Mouse (Mus musculus) embryo, embryonic 9.5 days (tissue): ENCODE measurements around the gene Myof.
A peak's percentile ranks its signal among the peaks of the same experiment; 100 is the strongest.

Source experiments
- DNase-seq: peaks from one replicate; pipeline ENCODE4 v3.0.0-alpha.2; 2017; ENCODE audit errors: extremely low spot score

Myof gene

DNA sequence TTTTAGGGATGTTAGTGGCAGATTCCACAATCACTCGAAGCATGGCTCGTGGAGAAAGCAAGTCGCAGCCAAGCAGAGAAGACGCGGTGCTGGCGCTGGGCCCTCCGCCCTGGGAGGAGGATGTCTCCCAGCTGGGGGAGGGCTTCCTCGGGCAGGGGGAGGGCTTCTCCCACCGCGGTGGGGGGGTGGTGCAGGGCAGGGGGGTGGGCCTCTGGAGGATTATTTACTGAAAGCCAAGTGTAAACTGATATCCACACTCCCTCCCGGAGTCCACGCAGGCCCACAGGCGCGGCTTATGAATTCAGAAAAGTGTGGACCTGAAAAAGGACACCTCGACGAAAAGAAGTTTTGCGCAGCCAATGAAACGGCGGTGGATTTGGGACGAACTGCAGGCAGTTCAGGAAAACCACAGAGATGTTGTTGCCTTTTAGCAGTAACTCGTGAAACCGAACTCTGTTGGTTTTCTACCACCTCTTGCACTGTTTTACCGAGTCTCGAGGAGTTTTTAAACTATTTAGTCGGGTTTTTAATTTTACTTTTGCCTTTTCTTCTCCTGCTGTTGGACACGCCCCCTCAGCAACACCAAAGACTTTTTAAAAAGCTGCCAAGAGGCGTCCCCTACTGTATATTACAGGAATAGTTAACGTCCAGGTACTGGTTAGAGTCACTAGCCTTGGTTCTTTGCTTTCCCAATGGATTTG lies at the start of gene Myof:
Gene Myof (minus strand): TSS at position 297 of the 701 bp plus-strand sequence.
- DNase-seq, result peak; percentile 64

DNA sequence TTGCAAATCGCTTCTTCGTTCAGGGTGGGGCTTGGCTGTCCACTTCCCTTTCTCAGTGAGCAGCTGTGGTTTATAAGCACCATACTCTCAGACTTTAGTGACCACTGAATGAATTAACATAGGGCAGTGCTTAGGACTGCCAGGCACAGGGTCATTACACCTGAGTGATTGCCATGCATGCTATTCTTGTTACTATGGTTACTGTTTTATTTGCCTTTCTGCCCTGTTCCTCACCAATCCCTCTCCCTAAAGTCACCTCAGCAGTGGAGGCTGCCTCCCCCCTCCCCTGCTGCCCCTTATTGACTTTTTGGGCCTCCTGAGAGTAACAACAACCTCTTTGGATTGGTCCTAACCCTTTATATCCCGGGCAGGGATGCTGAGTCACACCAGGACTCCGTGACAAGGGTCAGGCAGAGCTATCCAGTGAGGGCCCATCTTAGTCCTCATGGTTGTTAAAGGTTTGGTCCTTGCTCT lies 48.2 kb upstream of the Myof start:
- peak; percentile 8 for DNase-seq

GRCm38 (mm10) chr19:38089358-38089757 lies 46.0 kb upstream of the Myof start:
- DNase-seq, result no peak

GRCm38 (mm10) chr19:38086948-38087551 lies 43.7 kb upstream of the Myof start:
- peak; percentile 14 for DNase-seq

GRCm38 (mm10) chr19:38085841-38086240 lies 42.5 kb upstream of the Myof start:
- no peak for DNase-seq

DNA sequence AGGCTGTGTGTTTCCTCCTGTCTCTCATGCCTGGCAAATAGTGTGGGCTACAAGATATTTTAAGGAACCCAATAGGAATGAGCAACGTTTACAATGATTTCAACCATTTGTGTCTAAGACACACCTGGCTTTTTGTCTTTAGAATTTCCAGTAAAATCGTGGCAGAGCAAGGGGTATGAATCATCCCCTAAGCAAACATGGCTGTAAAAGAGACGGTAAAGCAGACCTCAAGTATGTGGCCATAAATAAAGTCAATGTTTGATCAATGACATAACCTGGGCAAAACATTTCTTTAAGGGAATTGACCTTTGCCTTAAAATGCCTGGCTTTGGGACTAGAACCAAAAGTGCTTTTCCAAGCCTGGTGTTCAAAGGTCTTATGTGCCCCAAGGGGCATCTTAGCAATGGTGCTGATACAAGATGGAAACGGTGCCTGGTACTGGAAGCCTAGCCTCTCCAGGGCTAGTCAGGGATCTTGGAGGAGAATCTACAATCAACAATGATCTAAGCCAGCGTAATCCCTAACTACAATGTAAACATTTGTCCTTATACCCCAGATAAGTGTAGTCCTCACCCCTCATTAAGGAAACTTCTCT lies 39.7 kb upstream of the Myof start:
- DNase-seq, result no peak

GRCm38 (mm10) chr19:38081361-38081760 lies 38.0 kb upstream of the Myof start:
- no peak for DNase-seq

DNA sequence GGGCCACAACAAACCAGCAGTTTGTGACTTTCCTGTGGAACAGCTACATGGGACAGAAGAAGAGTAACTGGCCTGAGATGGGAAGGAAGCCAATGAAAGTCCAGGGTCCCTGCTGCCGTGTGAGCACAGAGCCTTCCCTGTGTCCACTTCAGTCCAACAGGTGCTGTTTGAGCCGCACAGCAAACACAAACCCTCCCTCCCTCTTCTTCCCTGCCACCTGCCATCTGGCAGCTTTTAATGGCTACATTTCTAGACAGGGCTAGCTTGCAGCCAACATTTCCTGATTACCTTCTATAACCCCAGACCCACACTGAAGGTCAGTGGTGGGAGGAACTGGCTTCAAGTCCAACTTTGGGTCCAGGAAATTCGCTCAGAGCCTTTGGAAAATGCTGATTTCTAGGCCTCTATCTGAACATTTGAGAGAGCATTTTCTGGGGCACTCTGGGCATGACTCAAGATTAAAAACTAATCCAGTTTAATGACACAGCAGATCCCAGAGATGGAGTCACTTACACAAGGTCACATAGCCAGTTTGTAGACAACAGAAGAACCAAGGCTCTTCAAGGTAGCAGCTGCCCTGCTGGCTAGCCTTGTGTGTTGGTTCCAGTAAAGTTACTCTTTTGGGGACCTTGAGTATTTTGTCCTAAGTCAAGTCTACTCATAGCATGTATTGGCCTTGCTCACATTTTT lies 34.6 kb upstream of the Myof start:
- no peak for DNase-seq

DNA sequence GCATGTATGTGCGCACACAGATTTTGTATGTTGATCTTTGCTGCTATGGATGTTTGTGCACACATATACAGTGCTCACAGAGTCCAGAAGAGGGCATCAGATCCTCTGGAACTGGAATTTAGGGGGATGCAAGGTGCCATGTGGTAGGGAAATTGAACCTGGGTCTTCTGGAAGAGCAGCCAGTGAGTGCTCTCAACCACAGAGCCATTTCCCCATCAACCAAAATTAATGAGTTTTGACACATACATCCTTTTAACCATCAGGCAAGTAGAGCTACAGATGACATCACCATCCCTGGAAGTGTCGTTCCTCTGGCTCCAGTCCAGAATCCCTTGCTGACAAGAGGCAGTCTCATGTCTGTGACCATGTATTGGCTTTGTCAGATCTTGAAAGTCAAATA lies 32.9 kb upstream of the Myof start:
- DNase-seq, result peak; percentile 8

GRCm38 (mm10) chr19:38075051-38075450 lies 31.7 kb upstream of the Myof start:
- no peak for DNase-seq

DNA sequence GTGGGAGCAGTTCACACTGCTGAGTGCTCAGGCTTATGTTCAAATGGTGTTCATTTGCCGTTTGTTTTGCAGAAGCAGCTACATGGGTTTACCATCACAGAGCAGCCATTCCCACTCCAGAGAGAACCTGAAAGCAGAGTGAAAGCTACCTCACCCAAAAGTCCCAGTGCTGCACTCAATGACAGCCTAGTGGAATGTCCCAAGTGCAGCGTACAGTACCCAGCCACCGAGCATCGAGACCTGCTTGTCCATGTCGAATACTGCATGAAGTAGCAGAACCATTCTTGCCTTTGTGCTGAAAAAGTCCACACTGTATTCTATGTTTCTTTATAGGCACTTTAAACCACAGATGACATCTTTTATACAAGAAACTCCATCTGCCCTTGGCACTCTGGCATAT lies 29.8 kb upstream of the Myof start:
- DNase-seq, result no peak

GRCm38 (mm10) chr19:38064051-38064450 lies 20.7 kb upstream of the Myof start:
- DNase-seq, result no peak

GRCm38 (mm10) chr19:38063201-38063600 lies 19.8 kb upstream of the Myof start:
- DNase-seq, result no peak

DNA sequence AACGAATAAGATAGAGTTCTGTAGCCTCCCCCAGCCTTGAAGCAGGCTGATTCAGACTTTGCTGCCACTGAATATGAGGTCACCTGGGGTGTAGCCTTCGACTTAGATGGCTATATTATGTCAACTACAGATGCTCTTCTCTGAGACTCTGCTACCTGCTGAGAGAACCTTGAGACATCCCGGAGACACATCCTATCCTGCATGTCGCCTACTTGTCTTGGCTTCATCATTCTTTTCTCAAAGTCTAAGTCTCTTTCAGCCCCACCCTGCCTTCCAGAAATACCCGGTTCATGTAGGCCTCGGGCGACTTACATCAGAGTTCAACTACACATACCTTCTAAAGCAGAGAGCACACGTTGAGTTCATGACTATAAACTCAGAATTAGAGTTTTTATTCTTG lies 13.6 kb upstream of the Myof start:
- no peak for DNase-seq

- DNase-seq, result no peak
Measured at GRCm38 (mm10) chr19:38056276-38056675, 12.9 kb upstream of the Myof start.

GRCm38 (mm10) chr19:38055798-38056197 lies 12.4 kb upstream of the Myof start:
- DNase-seq, result no peak

GRCm38 (mm10) chr19:38054720-38055192 lies 11.4 kb upstream of the Myof start, which contains the start of gene Cep55:
Gene Cep55 (plus strand): TSS chr19:38055011.
- peak; percentile 100 for DNase-seq

GRCm38 (mm10) chr19:38054149-38054719 lies 10.9 kb upstream of the Myof start:
- DNase-seq, result no peak

DNA sequence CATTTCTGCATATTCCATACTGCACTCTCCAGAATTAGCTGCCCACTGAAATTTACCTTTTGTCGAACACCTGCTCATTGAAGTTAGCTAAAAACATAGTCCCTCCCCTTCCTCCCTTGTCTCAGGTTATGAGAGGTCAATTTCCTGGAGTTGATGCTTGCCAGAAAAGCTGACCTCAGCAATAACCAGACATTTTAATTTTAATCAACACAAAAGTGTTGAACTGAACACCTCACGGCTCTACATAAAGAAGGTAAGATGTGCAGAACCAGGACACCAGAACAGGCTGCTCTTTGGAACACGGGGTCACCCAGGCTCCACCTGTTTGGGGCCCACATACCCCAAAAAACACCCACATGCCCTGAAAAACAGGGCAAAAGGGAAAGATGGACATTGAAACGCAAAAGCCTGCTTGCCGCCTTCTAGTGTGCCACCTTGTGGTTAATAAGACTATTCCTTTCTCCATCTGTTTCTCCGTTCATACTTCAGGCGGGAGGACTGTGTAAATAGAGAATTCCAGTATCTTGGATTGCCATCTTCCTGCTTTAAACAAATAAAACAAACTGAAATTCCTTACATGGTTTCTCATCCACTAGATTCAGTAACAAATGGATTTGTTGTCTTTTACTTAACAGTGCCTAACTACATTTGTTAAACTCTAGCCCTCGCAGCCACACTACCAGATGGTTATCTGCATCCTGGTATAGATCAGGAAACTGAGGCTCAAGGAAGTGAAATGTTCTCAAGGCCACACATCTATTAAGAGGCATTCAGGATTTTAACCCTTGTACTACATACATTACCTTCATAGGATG lies 10.1 kb upstream of the Myof start:
- peak; percentile 40 for DNase-seq

DNA sequence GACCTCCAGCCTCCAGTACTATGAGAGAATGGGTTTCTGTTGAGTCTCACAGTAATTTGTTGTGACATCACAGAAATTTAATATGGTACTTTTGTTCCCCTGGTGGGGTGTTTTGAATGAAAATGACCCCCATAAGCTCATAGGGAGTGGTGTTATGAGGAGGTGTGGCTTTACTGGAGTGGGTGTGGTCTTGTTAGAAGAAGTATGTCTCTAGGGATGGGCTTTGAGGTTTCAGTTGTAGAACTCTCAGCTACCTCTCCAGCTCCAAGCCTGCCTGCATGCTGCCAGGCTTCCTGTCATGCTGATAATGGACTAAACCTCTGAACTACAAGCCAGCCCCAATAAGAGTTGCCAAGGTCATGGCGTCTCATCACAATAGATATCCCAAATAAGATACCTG lies 6.3 kb upstream of the Myof start:
- DNase-seq, result no peak

DNA sequence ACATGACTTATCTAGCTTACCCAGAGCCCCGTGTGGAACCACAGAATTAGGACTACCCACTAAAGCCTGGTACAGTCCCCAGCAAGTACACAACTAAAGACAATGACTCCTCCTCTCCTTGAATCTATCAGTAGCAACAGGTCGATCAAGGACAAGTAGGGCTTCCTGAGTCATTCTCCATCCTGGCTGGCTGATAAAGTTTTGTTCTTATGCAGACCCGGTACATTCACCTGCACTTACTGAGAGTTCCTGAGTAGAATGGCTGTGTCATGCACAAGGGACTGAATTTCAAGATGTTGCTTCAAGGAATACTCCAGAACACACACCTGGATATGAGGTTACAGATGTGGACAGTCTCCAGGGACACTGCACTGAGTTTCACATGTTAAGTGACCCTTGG lies 1.8 kb upstream of the Myof start:
- DNase-seq, result no peak
